Mouse (Mus musculus) kidney, postnatal 0 days (tissue): Measurements from ENCODE around the gene Cfap44. TPM values are rescaled to one million over a fixed set of nuclear protein-coding genes. Genes with fewer than 3 reads are reported as not detected.

Source experiments
- ATAC-seq: fragments of 200-750 bp; cut with Nextera tagmentation; replicated peaks from 2 replicates; pipeline ENCODE4 v1.8.0; 2017; ENCODE audit warnings: low read depth, moderate number of reproducible peaks, moderate TSS enrichment, moderate library complexity; ENCODE audit not compliant: low FRiP score
- DNase-seq: peaks from one replicate; pipeline ENCODE4 v3.0.0-alpha.2; 2016; ENCODE audit warnings: low spot score
- H3K27ac ChIP-seq: fragments of 300-500 bp; sonication (generic); 2 replicates; pipeline ENCODE4 v1.5.1; 2014; ENCODE audit warnings: mild to moderate bottlenecking
- H3K27me3 ChIP-seq: fragments of 300-500 bp; sonication (generic); 2 replicates; pipeline ENCODE4 v1.6.1; 2014; ENCODE audit warnings: low read length, mixed read lengths; ENCODE audit not compliant: insufficient read depth
- H3K36me3 ChIP-seq: fragments of 300-500 bp; sonication (generic); 2 replicates; pipeline ENCODE4 v1.6.1; 2014; ENCODE audit warnings: low read length, mixed read lengths; ENCODE audit not compliant: insufficient read depth
- H3K4me1 ChIP-seq: fragments of 300-500 bp; sonication (generic); replicated peaks from 2 replicates; pipeline ENCODE4 v1.6.1; 2014; ENCODE audit warnings: antibody characterized with exemption, low read length, mixed read lengths; ENCODE audit not compliant: insufficient read depth
- H3K4me2 ChIP-seq: fragments of 300-500 bp; sonication (generic); 2 replicates; pipeline ENCODE4 v1.6.1; 2014; ENCODE audit warnings: mild to moderate bottlenecking, low read length, moderate library complexity, mixed read lengths
- H3K4me3 ChIP-seq: fragments of 300-500 bp; sonication (generic); replicated peaks from 2 replicates; pipeline ENCODE4 v1.5.1; 2014; ENCODE audit warnings: low read depth, low read length
- H3K9ac ChIP-seq: fragments of 300-500 bp; sonication (generic); 2 replicates; pipeline ENCODE4 v1.6.1; 2014; ENCODE audit warnings: low read depth, low read length
- H3K9me3 ChIP-seq: fragments of 300-500 bp; sonication (generic); replicated peaks from 2 replicates; pipeline ENCODE4 v1.6.1; 2016; ENCODE audit warnings: low read length, inconsistent platforms, mixed read lengths
- CTCF ChIP-seq: IDR thresholded peaks from 2 replicates; pipeline ENCODE4 v1.5.1; 2016; ENCODE audit warnings: antibody characterized with exemption, low read depth, mild to moderate bottlenecking, moderate library complexity
- WGBS: fragments of 180-500 bp; shearing (Covaris S2); extraction: QIAGEN DNeasy Blood & Tissue Kit; methylation state at CpG from one replicate; pipeline ENCODE4 v1.1.7; 2014; 5-methylcytosine and 5-hydroxymethylcytosine counted together
- polyA plus RNA-seq: library from polyadenylated mRNA; unstranded; fragments of >200 nt; fragmentation: Nextera tagmentation; extraction: Ambion mirVana; gene quantifications from 2 replicates; pipeline ENCODE4 v1.2.1, GENCODE M21; 2015

Cfap44 gene
- polyA plus RNA-seq, 1 experiment from 2014 or later, result 0.53 TPM

GRCm38 (mm10) chr16:44507027-44507929, 112.7 kb downstream of the Cfap44 start:
- 44% methylated on average over 10 of the region's 10 CpGs for WGBS
- Histone ChIP-seq H3K4me3 (no peak overlapping the region), H3K9me3 (no peaks in the 10 kb centered on the region), H3K9ac (no peak overlapping the region), H3K27ac (peak overlapping the region; percentile 50; the same call in 1 of the 2 replicates), H3K36me3 (peaks cover 13% of the 10 kb centered on the region), H3K27me3 (no peaks in the 10 kb centered on the region), H3K4me1 (peaks cover 3% of the 10 kb centered on the region; the same call in 1 of the 2 replicates), H3K4me2 (no peak overlapping the region)
- TF ChIP-seq CTCF, result no peak
- no peak for DNase-seq
- peak; percentile 65 for ATAC-seq

DNA sequence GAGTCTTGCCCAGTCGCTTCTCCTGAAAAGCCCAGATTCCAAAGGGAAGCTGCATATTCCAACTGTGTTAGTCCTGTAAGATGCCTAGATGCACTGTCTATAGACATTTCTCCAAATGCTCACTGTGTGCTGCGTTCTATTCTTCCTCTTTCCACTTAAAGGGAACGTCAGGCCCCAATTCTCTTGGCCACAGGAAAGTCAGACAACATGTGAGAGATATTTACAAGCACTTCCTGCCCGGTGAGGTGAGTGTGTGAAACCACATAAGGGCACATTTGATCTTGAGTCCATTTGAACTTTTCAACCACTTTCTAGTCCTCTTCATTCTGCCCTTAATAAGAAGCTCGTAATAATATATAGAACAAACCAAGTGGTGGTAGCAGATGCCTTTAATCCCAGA, 113.4 kb downstream of the Cfap44 start:
- peaks cover 3% of the 10 kb centered on the region; the same call in 1 of the 2 replicates for H3K4me1 ChIP-seq
- H3K27me3 ChIP-seq, result no peaks in the 10 kb centered on the region
- DNase-seq (no peak), ATAC-seq (no peak)
- H3K4me3 ChIP-seq, result no peak overlapping the region
- no peak overlapping the region for H3K27ac ChIP-seq
- H3K36me3 ChIP-seq, result peaks cover 15% of the 10 kb centered on the region
- H3K9me3 ChIP-seq, result no peaks in the 10 kb centered on the region
- 73% methylated on average over 5 of the region's 5 CpGs for WGBS
- H3K4me2 ChIP-seq, result no peak overlapping the region
- TF ChIP-seq CTCF, result no peak
- H3K9ac ChIP-seq, result no peak overlapping the region

DNA sequence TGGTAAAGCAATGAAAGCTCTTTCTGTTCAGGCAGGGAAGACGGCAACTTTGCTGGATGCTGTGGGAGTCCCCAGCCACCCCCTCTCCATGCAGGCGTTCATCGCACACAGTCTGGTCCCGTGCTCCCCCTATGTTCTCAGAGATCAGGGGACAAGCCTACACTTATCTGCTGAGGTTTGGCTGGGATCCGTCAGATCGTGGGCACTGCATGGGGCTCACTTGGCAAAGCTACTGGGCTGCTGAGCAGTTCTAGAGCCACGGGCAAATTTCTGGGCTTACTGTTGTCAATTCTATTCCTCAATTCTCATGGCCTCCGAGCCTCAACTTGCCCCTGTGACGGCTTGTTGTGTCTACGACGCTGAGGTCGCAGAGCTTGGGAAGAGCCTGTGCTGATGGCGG, 114.2 kb downstream of the Cfap44 start:
- no peak for TF ChIP-seq CTCF
- Histone ChIP-seq H3K4me3 (no peak overlapping the region), H3K4me2 (no peak overlapping the region), H3K9ac (no peak overlapping the region), H3K27me3 (no peaks in the 10 kb centered on the region), H3K27ac (no peak overlapping the region), H3K4me1 (peaks cover 3% of the 10 kb centered on the region; the same call in 1 of the 2 replicates), H3K9me3 (no peaks in the 10 kb centered on the region), H3K36me3 (peaks cover 12% of the 10 kb centered on the region; the same call in 1 of the 2 replicates)
- WGBS, result 90% methylated on average over 13 of the region's 13 CpGs
- no peak for DNase-seq
- ATAC-seq, result no peak

- no peak overlapping the region for H3K4me2 ChIP-seq
- DNase-seq, result no peak
- no peak for TF ChIP-seq CTCF
Measured at GRCm38 (mm10) chr16:44509458-44510344, 115.1 kb downstream of the Cfap44 start.

GRCm38 (mm10) chr16:44510521-44511213, 116.1 kb downstream of the Cfap44 start:
- no peak for DNase-seq
- Histone ChIP-seq H3K4me2 (no peak overlapping the region), H3K9ac (no peak overlapping the region), H3K4me1 (peaks cover 3% of the 10 kb centered on the region; the same call in 1 of the 2 replicates), H3K9me3 (no peaks in the 10 kb centered on the region), H3K27ac (no peak overlapping the region), H3K4me3 (no peak overlapping the region), H3K36me3 (peaks cover 16% of the 10 kb centered on the region; the same call in 1 of the 2 replicates), H3K27me3 (no peaks in the 10 kb centered on the region)
- 68% methylated on average over 13 of the region's 13 CpGs for WGBS
- no peak for TF ChIP-seq CTCF
- no peak for ATAC-seq

More at GRCm38 (mm10) chr16:44509458-44510344, 115.1 kb downstream of the Cfap44 start:
- no peak for ATAC-seq
- Histone ChIP-seq H3K27me3 (no peaks in the 10 kb centered on the region), H3K4me3 (no peak overlapping the region), H3K27ac (no peak overlapping the region), H3K9ac (no peak overlapping the region), H3K36me3 (peaks cover 10% of the 10 kb centered on the region; the same call in 1 of the 2 replicates), H3K9me3 (no peaks in the 10 kb centered on the region), H3K4me1 (peaks cover 3% of the 10 kb centered on the region; the same call in 1 of the 2 replicates)
- 76% methylated on average over 7 of the region's 7 CpGs for WGBS
